7 mouse cellular contexts compared by ENCODE assay signal in the genomic region with DNA sequence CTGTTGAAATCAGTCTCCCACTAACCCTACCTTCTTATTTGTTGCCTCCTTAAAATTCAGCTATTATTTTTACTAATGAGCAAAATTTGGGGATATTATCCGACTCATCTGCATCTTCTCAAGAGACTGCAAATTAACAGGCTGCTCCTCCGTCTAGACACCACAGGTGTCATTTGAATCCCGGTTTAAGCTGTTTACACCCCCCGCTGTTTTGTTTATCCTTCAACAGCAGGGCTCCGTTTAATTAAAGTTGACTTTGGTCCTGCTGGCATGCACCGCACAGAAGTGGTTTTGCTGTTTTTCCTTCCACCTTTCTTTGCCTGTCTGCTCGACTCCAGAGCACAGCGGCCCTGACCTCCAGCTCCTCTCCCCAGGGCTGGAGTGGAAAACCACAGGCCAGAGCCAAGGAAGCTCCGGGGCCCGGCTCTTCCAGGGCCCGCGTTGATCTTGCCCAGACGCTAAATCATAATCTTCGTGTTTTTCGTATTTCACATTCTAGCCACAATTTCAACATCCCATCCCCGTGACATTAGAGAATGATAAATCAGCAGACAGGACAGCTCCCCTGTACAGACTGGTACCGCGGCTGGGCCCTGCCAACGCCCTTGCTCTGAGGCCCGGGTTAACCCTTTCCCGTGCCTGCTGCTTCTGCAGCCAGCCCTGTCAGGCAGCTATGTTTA.
DNase-seq lines count a peak whose midpoint lies in the region; ATAC-seq and TF ChIP-seq lines count a peak whose summit lies in the region.

No protein-coding gene starts in this region.

- H3K4me2 ChIP-seq in embryonic facial prominence, embryonic 11.5 days (ENCODE audit: low read depth, low read length), result peak overlapping the region; percentile 30
- H3K4me2 ChIP-seq in heart, embryonic 16.5 days (ENCODE audit: low read depth, low read length), result peak overlapping the region; percentile 50
- H3K4me2 ChIP-seq in limb, embryonic 13.5 days (replicated peaks), result peak overlapping the region; percentile 58
- H3K4me2 ChIP-seq in neural tube, embryonic 14.5 days (ENCODE audit: low read depth, low read length), result peak overlapping the region; percentile 37; the same call in 1 of the 2 replicates

- no peak for ATAC-seq in embryonic facial prominence, embryonic 11.5 days (replicated peaks; ENCODE audit: insufficient number of reproducible peaks, low FRiP score, low TSS enrichment, low read depth)
- no peak; the same call in 1 of the 2 replicates for ATAC-seq in heart, embryonic 16.5 days (replicated peaks; ENCODE audit: extremely low read depth, insufficient read depth, low FRiP score)
- peak; percentile 69 for ATAC-seq in limb, embryonic 13.5 days (ENCODE audit: low FRiP score, low read depth)
- ATAC-seq in neural tube, embryonic 14.5 days (ENCODE audit: low read depth), result peak; percentile 72; the same call in 1 of the 2 replicates

- peak; percentile 85 for DNase-seq in adrenal gland, adult 2 months
- DNase-seq in embryonic facial prominence, embryonic 11.5 days (ENCODE audit: low spot score), result peak; percentile 58
- no peak for DNase-seq in layer of hippocampus, adult 2 months (ENCODE audit: low spot score in 2 of 2)
- DNase-seq in left cerebral cortex, adult 8-10 months (ENCODE audit: low spot score in 2 of 2), result no peak

- WGBS in embryonic facial prominence, embryonic 11.5 days, result 2% methylated on average over 21 of the region's 21 CpGs
- 10% methylated on average over 21 of the region's 21 CpGs for WGBS in heart, embryonic 16.5 days
- WGBS in limb, embryonic 13.5 days, result 3% methylated on average over 21 of the region's 21 CpGs
- WGBS in neural tube, embryonic 14.5 days, result 3% methylated on average over 21 of the region's 21 CpGs

- TF ChIP-seq CTCF in layer of hippocampus, adult 2 months (conservative IDR thresholded peaks at IDR 0.05), result no peak

- H3K9ac ChIP-seq in embryonic facial prominence, embryonic 11.5 days (replicated peaks; ENCODE audit: low read length), result peak overlapping the region; percentile 28
- H3K9ac ChIP-seq in heart, embryonic 16.5 days (ENCODE audit: low read length), result peak overlapping the region; percentile 26
- H3K9ac ChIP-seq in limb, embryonic 13.5 days, result peak overlapping the region; percentile 43; the same call in 1 of the 2 replicates
- H3K9ac ChIP-seq in neural tube, embryonic 14.5 days (replicated peaks; ENCODE audit: low read depth, low read length), result 0 out of 2 replicates have a peak overlapping the region, but pooled peaks have one; percentile 25

- no peaks in the 10 kb centered on the region for H3K36me3 ChIP-seq in embryonic facial prominence, embryonic 11.5 days (replicated peaks; ENCODE audit: control insufficient read depth, insufficient read depth, low read depth, low read length)
- H3K36me3 ChIP-seq in heart, embryonic 16.5 days (ENCODE audit: control insufficient read depth, insufficient read depth), result no peaks in the 10 kb centered on the region
- no peaks in the 10 kb centered on the region for H3K36me3 ChIP-seq in limb, embryonic 13.5 days
- no peaks in the 10 kb centered on the region for H3K36me3 ChIP-seq in neural tube, embryonic 14.5 days (ENCODE audit: control insufficient read depth, insufficient read depth, low read length)

- no peaks in the 10 kb centered on the region for H3K27me3 ChIP-seq in embryonic facial prominence, embryonic 11.5 days (ENCODE audit: control insufficient read depth, insufficient read depth, low read length)
- H3K27me3 ChIP-seq in heart, embryonic 16.5 days (ENCODE audit: control insufficient read depth, insufficient read depth, low read length), result no peaks in the 10 kb centered on the region
- H3K27me3 ChIP-seq in limb, embryonic 13.5 days, result no peaks in the 10 kb centered on the region
- no peaks in the 10 kb centered on the region for H3K27me3 ChIP-seq in neural tube, embryonic 14.5 days (ENCODE audit: control insufficient read depth, insufficient read depth, low read length)

- H3K9me3 ChIP-seq in embryonic facial prominence, embryonic 11.5 days (replicated peaks; ENCODE audit: control insufficient read depth, low read length), result no peaks in the 10 kb centered on the region
- no peaks in the 10 kb centered on the region for H3K9me3 ChIP-seq in heart, embryonic 16.5 days (replicated peaks; ENCODE audit: control insufficient read depth, low read length)
- H3K9me3 ChIP-seq in limb, embryonic 13.5 days, result no peaks in the 10 kb centered on the region
- H3K9me3 ChIP-seq in neural tube, embryonic 14.5 days (ENCODE audit: control insufficient read depth, low read length), result no peaks in the 10 kb centered on the region

- no peaks in the 10 kb centered on the region for H3K4me1 ChIP-seq in embryonic facial prominence, embryonic 11.5 days (ENCODE audit: control insufficient read depth, insufficient read depth, low read length)
- peaks cover 7% of the 10 kb centered on the region; the same call in 1 of the 2 replicates for H3K4me1 ChIP-seq in heart, embryonic 16.5 days (ENCODE audit: control insufficient read depth, insufficient read depth, low read length)
- peaks cover 11% of the 10 kb centered on the region for H3K4me1 ChIP-seq in limb, embryonic 13.5 days
- peaks cover 5% of the 10 kb centered on the region for H3K4me1 ChIP-seq in neural tube, embryonic 14.5 days (ENCODE audit: control insufficient read depth, insufficient read depth, low read length)

- H3K4me3 ChIP-seq in embryonic facial prominence, embryonic 11.5 days (ENCODE audit: low read depth, low read length), result peak overlapping the region; percentile 10
- peak overlapping the region; percentile 31 for H3K4me3 ChIP-seq in heart, embryonic 16.5 days (ENCODE audit: low read length)
- peak overlapping the region; percentile 25 for H3K4me3 ChIP-seq in limb, embryonic 13.5 days
- 0 out of 2 replicates have a peak overlapping the region, but pooled peaks have one; percentile 10 for H3K4me3 ChIP-seq in neural tube, embryonic 14.5 days (ENCODE audit: low read depth, low read length)
- no peak overlapping the region for H3K4me3 ChIP-seq in layer of hippocampus, adult 2 months

- H3K27ac ChIP-seq in embryonic facial prominence, embryonic 11.5 days (replicated peaks; ENCODE audit: low read depth, low read length), result no peak overlapping the region
- H3K27ac ChIP-seq in heart, embryonic 16.5 days (ENCODE audit: low read length), result peak overlapping the region; percentile 4; the same call in 1 of the 2 replicates
- no peak overlapping the region; the same call in 1 of the 2 replicates for H3K27ac ChIP-seq in limb, embryonic 13.5 days
- H3K27ac ChIP-seq in neural tube, embryonic 14.5 days (ENCODE audit: low read depth, low read length), result no peak overlapping the region
- no peak overlapping the region for H3K27ac ChIP-seq in layer of hippocampus, adult 2 months

Comparison
In these comparisons a context has a peak if more than half of its experiments do, and no peak if none do; other contexts are left out.
1. DNase-seq: peak in adrenal gland, adult 2 months (single experiment) and embryonic facial prominence, embryonic 11.5 days (single experiment); none in layer of hippocampus, adult 2 months (0 of 2) and left cerebral cortex, adult 8-10 months (0 of 2).
2. ATAC-seq: peak in limb, embryonic 13.5 days (single experiment) and neural tube, embryonic 14.5 days (single experiment); none in embryonic facial prominence, embryonic 11.5 days (single experiment) and heart, embryonic 16.5 days (single experiment).
3. Peak in every context shown above with its lines, with median percentiles within 50 percentile points of each other: H3K4me2 ChIP-seq and H3K9ac ChIP-seq.